Mouse (Mus musculus): Measurements from ENCODE around the gene Midn. TPM values are rescaled to one million over a fixed set of nuclear protein-coding genes. Genes with fewer than 3 reads are reported as not detected.

Gene Midn
- 16.4 and 21.8 TPM in 2 replicates for polyA plus RNA-seq (2015; fragmentation: Nextera tagmentation; extraction: Ambion mirVana)

GRCm38 (mm10) chr10:80147719-80148601 lies at the start of gene Midn:
TSS of gene Midn (plus strand) at chr10:80148272.

DNA sequence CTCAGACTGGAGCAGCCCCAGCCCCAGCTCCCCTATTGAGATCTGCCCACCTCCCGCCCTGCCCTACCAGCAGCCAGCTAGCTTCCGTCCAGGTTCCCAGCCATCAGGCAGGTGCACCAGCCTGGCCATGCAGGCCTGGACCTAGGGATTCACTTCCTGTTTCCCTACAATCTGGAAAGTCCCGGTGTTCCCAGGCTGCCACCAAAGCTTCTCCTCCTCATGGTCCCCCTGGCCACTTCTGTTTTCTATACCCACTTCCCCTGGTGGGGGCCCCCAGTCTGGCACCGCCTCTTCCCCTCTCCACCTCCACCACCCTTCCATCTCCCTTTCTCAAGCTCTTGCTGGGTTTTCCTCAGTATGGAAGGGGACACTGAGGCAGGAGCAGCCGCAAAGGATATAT lies 42.6 kb upstream of the Midn start, which contains the start of gene Sbno2:
Sbno2 (minus strand) TSS at position 112 of the 400 bp plus-strand sequence.

DNA sequence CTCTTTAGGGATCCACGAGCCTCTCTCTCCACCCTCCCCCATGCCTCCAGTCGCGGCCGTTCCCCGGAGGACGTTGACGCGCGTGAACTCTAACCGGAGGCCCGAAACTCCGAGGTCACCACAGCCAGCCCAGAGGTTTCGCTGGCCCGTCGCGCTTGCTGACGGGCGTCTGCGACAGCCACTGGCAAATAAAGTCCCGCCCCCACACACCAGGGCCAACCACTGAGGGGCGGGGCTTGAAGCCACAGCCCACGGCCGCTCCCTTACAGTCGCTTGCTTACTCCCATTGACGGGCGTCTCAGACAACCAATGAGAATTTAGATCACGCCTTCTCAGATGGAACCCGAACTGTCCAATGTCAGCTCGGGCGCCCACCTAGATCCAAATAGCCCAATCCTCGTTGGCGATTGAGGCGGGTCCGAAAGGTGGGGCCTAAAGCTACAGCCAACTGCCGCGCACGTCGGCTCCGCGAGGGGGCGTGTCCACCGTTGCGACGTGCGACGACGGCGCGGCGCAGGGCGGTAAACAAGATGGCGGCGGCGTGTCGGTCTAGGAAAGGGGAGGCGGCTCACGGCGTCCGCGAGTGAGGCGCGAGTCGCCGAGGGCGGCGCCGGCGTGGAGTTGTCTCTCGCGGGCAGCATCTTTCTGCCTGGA lies 32.7 kb upstream of the Midn start, which contains the start of gene Stk11:
Stk11 (plus strand) TSS at position 514 of the 654 bp plus-strand sequence.

GRCm38 (mm10) chr10:80138553-80139438 lies 9.3 kb upstream of the Midn start, which contains the start of gene Atp5d:
TSS of gene Atp5d (plus strand) at chr10:80138632.

DNA sequence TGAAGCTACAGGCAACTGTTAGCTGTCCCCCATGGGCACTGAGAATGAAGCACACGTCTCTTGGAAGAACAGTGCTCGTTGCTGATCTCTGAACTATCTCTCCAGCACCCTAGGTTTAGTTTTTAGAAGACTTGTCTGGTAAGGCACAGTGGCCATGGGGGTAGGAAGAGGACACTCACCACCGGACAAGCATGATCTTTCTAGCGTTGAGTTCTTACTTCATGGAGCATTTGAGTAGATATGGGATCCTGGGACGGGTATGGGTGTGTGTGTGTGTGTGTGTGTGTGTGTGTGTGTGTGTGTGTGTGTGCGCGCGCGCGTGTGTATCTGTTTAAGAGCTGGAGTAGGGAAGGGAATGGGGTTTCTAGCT lies 7.4 kb upstream of the Midn start, which contains the start of gene Cbarp:
Cbarp (minus strand) TSS at position 170 of the 370 bp plus-strand sequence.

GRCm38 (mm10) chr10:80165392-80166128 lies 17.5 kb downstream of the Midn start, which contains the start of gene Cirbp:
TSS of gene Cirbp (plus strand) at chr10:80165985.

GRCm38 (mm10) chr10:80172527-80173292 lies 24.6 kb downstream of the Midn start, which contains the start of gene 1600002K03Rik:
TSS of gene 1600002K03Rik (plus strand) at chr10:80172944.

DNA sequence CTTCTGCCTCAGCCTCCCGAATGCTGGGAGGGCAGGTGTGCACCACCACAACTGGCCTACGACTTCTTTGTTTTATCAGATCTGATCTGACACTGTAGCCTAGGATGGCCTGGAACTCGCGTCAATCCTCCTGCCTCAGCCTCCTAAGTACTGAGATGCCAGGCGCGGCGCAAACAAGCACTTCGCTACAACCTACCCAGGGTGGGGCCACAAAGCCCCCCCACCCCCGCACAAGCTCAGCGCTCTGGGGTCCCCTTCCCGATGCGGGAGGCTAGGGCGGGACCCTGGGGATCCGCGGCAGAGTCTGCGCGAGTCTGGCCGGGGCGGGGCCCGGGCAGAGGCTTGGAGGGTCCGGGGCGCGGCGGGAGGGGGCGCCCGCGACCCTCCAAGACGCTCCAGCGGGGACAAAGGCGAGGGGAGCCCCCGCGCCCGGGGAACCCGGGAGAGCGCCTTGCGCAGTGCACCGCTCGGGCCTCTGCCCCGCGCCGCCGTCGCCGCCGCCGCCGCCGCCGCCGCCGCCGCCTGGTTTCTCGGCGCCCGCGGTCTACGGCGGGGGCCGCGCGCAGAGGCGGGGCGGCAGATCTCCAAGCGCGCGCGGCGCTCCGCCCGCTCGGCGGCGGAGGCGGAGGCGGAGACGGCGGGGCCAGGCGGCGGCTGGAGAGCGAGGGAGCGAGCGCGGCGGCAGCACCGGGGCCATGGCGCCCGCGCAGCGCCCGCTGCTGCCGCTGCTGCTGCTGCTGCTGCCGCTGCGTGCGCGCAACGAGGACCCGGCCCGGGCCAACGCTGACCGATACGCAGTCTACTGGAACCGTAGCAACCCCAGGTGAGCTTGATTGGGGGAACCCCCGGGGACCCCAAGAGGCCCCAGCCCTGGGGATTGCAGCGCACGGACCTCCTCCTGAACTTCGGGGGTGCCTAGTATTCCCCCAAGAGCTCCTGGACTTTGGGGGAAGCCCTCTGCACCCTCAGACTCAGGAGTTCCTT lies 31.3 kb downstream of the Midn start, which contains the start of gene Efna2:
Efna2 (plus strand) TSS at position 415 of the 984 bp plus-strand sequence.

Other genes with a start within 250 kb of the Midn start
- 38.0 and 41.7 TPM in 2 replicates for gene Med16, start 239.3 kb upstream of the Midn start, polyA plus RNA-seq (2015; fragmentation: Nextera tagmentation; extraction: Ambion mirVana)
- 32.0 TPM in 1 of 2 replicates, not detected in the other for gene Gm26602, start 237.4 kb upstream of the Midn start, polyA plus RNA-seq (2015; fragmentation: Nextera tagmentation; extraction: Ambion mirVana)
- 3.6 and 3.7 TPM in 2 replicates for gene Kiss1r, start 231.3 kb upstream of the Midn start, polyA plus RNA-seq (2015; fragmentation: Nextera tagmentation; extraction: Ambion mirVana)
- gene R3hdm4, start 227.1 kb upstream of the Midn start, polyA plus RNA-seq (2015; fragmentation: Nextera tagmentation; extraction: Ambion mirVana): 268 and 306 TPM in 2 replicates
- 1.7 and 3.0 TPM in 2 replicates for gene Arid3a, start 221.2 kb upstream of the Midn start, polyA plus RNA-seq (2015; fragmentation: Nextera tagmentation; extraction: Ambion mirVana)
- gene Wdr18, start 188.1 kb upstream of the Midn start, polyA plus RNA-seq (2015; fragmentation: Nextera tagmentation; extraction: Ambion mirVana): 108 and 110 TPM in 2 replicates
- gene Grin3b, start 177.6 kb upstream of the Midn start, polyA plus RNA-seq (2015; fragmentation: Nextera tagmentation; extraction: Ambion mirVana): 0.24 and 0.35 TPM in 2 replicates
- gene Tmem259, start 163.9 kb upstream of the Midn start, polyA plus RNA-seq (2015; fragmentation: Nextera tagmentation; extraction: Ambion mirVana): 33.5 and 35.6 TPM in 2 replicates
- gene Cnn2, start 159.7 kb upstream of the Midn start, polyA plus RNA-seq (2015; fragmentation: Nextera tagmentation; extraction: Ambion mirVana): 19.9 and 20.5 TPM in 2 replicates
- 2.6 TPM in 2 replicates for gene Abca7, start 151.8 kb upstream of the Midn start, polyA plus RNA-seq (2015; fragmentation: Nextera tagmentation; extraction: Ambion mirVana)
- 1.9 TPM in 2 replicates for gene Arhgap45, start 131.6 kb upstream of the Midn start, polyA plus RNA-seq (2015; fragmentation: Nextera tagmentation; extraction: Ambion mirVana)
- 138 and 143 TPM in 2 replicates for gene Polr2e, start 108.5 kb upstream of the Midn start, polyA plus RNA-seq (2015; fragmentation: Nextera tagmentation; extraction: Ambion mirVana)
- 738 and 765 TPM in 2 replicates for gene Gpx4, start 101.1 kb upstream of the Midn start, polyA plus RNA-seq (2015; fragmentation: Nextera tagmentation; extraction: Ambion mirVana)
- 8.5 and 9.0 TPM in 2 replicates for gene Sbno2, start 42.7 kb upstream of the Midn start, polyA plus RNA-seq (2015; fragmentation: Nextera tagmentation; extraction: Ambion mirVana)
- gene Stk11, start 32.5 kb upstream of the Midn start, polyA plus RNA-seq (2015; fragmentation: Nextera tagmentation; extraction: Ambion mirVana): 14.6 and 18.3 TPM in 2 replicates
- 803 and 819 TPM in 2 replicates for gene Atp5d, start 9.6 kb upstream of the Midn start, polyA plus RNA-seq (2015; fragmentation: Nextera tagmentation; extraction: Ambion mirVana)
- gene Cbarp, start 7.4 kb upstream of the Midn start, polyA plus RNA-seq (2015; fragmentation: Nextera tagmentation; extraction: Ambion mirVana): 110 and 138 TPM in 2 replicates
- 566 and 579 TPM in 2 replicates for gene Cirbp, start 17.7 kb downstream of the Midn start, polyA plus RNA-seq (2015; fragmentation: Nextera tagmentation; extraction: Ambion mirVana)
- 6.4 and 8.1 TPM in 2 replicates for gene 1600002K03Rik, start 24.7 kb downstream of the Midn start, polyA plus RNA-seq (2015; fragmentation: Nextera tagmentation; extraction: Ambion mirVana)
- gene Efna2, start 31.2 kb downstream of the Midn start, polyA plus RNA-seq (2015; fragmentation: Nextera tagmentation; extraction: Ambion mirVana): 28.7 and 30.4 TPM in 2 replicates
- 37.7 and 42.6 TPM in 2 replicates for gene Mum1, start 78.2 kb downstream of the Midn start, polyA plus RNA-seq (2015; fragmentation: Nextera tagmentation; extraction: Ambion mirVana)
- gene Ndufs7, start 100.8 kb downstream of the Midn start, polyA plus RNA-seq (2015; fragmentation: Nextera tagmentation; extraction: Ambion mirVana): 488 and 508 TPM in 2 replicates
- 28.8 and 33.0 TPM in 2 replicates for gene Gamt, start 112.7 kb downstream of the Midn start, polyA plus RNA-seq (2015; fragmentation: Nextera tagmentation; extraction: Ambion mirVana)
- gene Dazap1, start 113.2 kb downstream of the Midn start, polyA plus RNA-seq (2015; fragmentation: Nextera tagmentation; extraction: Ambion mirVana): 32.5 and 35.2 TPM in 2 replicates
- 656 and 679 TPM in 2 replicates for gene Rps15, start 144.2 kb downstream of the Midn start, polyA plus RNA-seq (2015; fragmentation: Nextera tagmentation; extraction: Ambion mirVana)
- gene Apc2, start 147.7 kb downstream of the Midn start, polyA plus RNA-seq (2015; fragmentation: Nextera tagmentation; extraction: Ambion mirVana): 70.9 and 88.2 TPM in 2 replicates
- 37.1 and 37.5 TPM in 2 replicates for gene 2310011J03Rik, start 172.3 kb downstream of the Midn start, polyA plus RNA-seq (2015; fragmentation: Nextera tagmentation; extraction: Ambion mirVana)
- 11.0 and 13.5 TPM in 2 replicates for gene Pcsk4, start 181.2 kb downstream of the Midn start, polyA plus RNA-seq (2015; fragmentation: Nextera tagmentation; extraction: Ambion mirVana)
- 5.6 and 5.7 TPM in 2 replicates for gene Reep6, start 181.7 kb downstream of the Midn start, polyA plus RNA-seq (2015; fragmentation: Nextera tagmentation; extraction: Ambion mirVana)
- gene Adamtsl5, start 200.1 kb downstream of the Midn start, polyA plus RNA-seq (2015; fragmentation: Nextera tagmentation; extraction: Ambion mirVana): 3.5 and 4.6 TPM in 2 replicates
- gene Plk5, start 208.2 kb downstream of the Midn start, polyA plus RNA-seq (2015; fragmentation: Nextera tagmentation; extraction: Ambion mirVana): 8.5 and 8.6 TPM in 2 replicates
- 13.1 and 15.0 TPM in 2 replicates for gene Mex3d, start 239.4 kb downstream of the Midn start, polyA plus RNA-seq (2015; fragmentation: Nextera tagmentation; extraction: Ambion mirVana)